8 mouse cellular contexts compared by ENCODE assay signal in genomic region chr2:165898202-165899194, GRCm38 (mm10). TPM values are rescaled to one million over a fixed set of nuclear protein-coding genes. Genes with fewer than 3 reads are reported as not detected.
DNase-seq lines count a peak whose midpoint lies in the region; ATAC-seq lines count a peak whose summit lies in the region.

Gene Zmynd8 (minus strand): TSS chr2:165899016.

- no peak for ATAC-seq in inflammation-experienced regulatory T-cells, adult 6 months
- ATAC-seq in megakaryocyte, adult 5-6 weeks (ENCODE audit: poor library complexity, severe bottlenecking) = no peak

- DNase-seq in layer of hippocampus, adult 18-20 months (ENCODE audit: low spot score in 2 of 2) = no peak
- DNase-seq in layer of hippocampus, adult 11-12 months (ENCODE audit: low spot score) = no peak
- no peak for DNase-seq in adrenal gland, postnatal 4 days (ENCODE audit: low spot score in 2 of 2)
- no peak for DNase-seq in gastrocnemius, adult 8-10 months (ENCODE audit: low spot score in 2 of 2)
- no peak for DNase-seq in ovary, postnatal 36 days (ENCODE audit: low spot score)
- no peak for DNase-seq in kidney, postnatal 4 days

RNA-seq across cellular contexts. Expression of gene Zmynd8, which starts in this region (rescaled TPM):
- total RNA-seq in layer of hippocampus, adult 18-20 months (2021) = 100 to 1,000 TPM; 148 to 149 TPM
- total RNA-seq in adrenal gland, postnatal 4 days (2021) = 10 to 100 TPM; 61.4 to 61.9 TPM
- total RNA-seq in gastrocnemius, adult 8-10 months (2022) = 10 to 100 TPM; 11.4 to 14.4 (median 13.5) TPM
- 10 to 100 TPM; 43.3 to 65.6 (median 61.9) TPM for polyA plus RNA-seq in inflammation-experienced regulatory T-cells, adult 6 months (2017; shearing (Covaris generic))
- total RNA-seq in megakaryocyte, adult 5-6 weeks (2015) = 26.9 and 37.5 TPM in 2 replicates
- total RNA-seq in megakaryocyte, adult 5-6 weeks (2017) = 26.7 and 28.3 TPM in 2 replicates
